Mouse (Mus musculus): ENCODE data around the gene Arsg. TPM values are rescaled to one million over a fixed set of nuclear protein-coding genes. Genes with fewer than 3 reads are reported as not detected.
A peak's percentile ranks its signal among the peaks of the same experiment; 100 is the strongest.

Gene Arsg
- polyA plus RNA-seq, 1 experiment, result 5.1 TPM

DNA sequence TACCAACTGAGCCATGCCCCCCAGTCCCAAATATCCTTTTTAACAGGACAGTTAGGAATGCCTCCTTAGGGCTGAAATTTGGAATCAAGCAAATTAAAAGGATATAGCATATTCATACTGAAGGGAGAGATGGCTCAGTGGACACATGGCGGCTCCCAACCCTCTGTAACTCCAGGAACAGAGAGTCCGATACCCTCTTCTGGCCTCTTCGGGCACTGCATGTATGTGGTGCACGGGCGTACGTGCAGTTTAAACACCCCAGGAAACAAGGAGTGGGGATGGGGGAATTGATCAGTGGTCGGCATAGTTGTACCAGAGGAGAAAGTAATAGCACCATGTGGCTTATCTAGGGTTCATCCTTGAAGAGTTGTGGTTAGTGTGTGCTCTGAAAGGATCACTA lies 28.6 kb upstream of the Arsg start:
- Histone ChIP-seq H3K27me3 (ENCODE audit: control insufficient read depth, insufficient read depth, low read length) (no peaks in the 10 kb centered on the region), H3K36me3 (ENCODE audit: control insufficient read depth, insufficient read depth, low read length) (0 out of 2 replicates have a peak, but pooled peaks cover 1% of the 10 kb centered on the region), H3K4me3 (ENCODE audit: extremely low read depth, insufficient read depth, insufficient read length) (no peak overlapping the region), H3K27ac (ENCODE audit: insufficient read depth, low read length) (no peak overlapping the region), H3K4me1 (ENCODE audit: control insufficient read depth, insufficient read depth, insufficient read length) (peaks cover 3% of the 10 kb centered on the region; the same call in 1 of the 2 replicates)
- DNase-seq (ENCODE audit: low read depth in 1 of 2, low spot score in 2 of 2), result peak in 1 of 2 experiments; percentile 26
- WGBS, result 66% methylated on average over 7 of the region's 7 CpGs
- TF ChIP-seq POLR2A (IDR thresholded peaks at IDR 0.05; ENCODE audit: low read depth, low read length) (no peak), CTCF (IDR thresholded peaks at IDR 0.05; ENCODE audit: extremely low read depth, insufficient read depth, insufficient read length, insufficient replicate concordance) (peak; percentile 16; the same call in 1 of the 2 replicates)

DNA sequence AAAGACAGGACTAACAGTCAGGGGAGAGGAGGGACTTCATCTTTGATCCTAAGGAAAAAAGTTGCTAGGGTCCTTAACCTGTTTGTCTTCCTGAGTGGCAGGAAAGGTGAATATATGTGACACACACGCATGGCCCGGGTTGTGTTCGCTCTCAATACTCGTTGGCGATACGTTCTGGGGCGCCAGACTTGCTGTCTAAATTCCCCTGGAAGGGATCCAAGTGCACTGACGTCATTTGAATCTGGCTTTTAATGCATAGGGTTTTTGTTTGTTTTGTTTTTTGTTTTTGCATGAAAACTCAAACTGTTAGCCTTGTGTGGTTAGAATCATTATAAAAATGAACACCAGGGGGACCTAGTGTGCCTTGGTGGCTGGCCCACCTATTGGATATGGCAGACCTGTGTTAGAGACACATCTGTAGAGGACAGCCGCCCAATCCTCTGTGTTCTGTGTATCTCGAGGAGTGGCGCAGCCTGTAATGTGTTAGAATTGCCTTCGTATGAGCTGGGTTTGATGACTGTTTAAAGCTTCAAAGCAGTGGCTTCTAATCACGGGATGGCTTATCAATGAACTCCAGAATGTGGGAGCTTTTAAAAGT lies 27.6 kb upstream of the Arsg start:
- H3K4me3 ChIP-seq (ENCODE audit: extremely low read depth, insufficient read depth, insufficient read length), result no peak overlapping the region
- 0 out of 2 replicates have a peak, but pooled peaks cover 1% of the 10 kb centered on the region for H3K36me3 ChIP-seq (ENCODE audit: control insufficient read depth, insufficient read depth, low read length)
- no peak for DNase-seq (ENCODE audit: low read depth in 1 of 2, low spot score in 2 of 2)
- no peak overlapping the region for H3K27ac ChIP-seq (ENCODE audit: insufficient read depth, low read length)
- H3K27me3 ChIP-seq (ENCODE audit: control insufficient read depth, insufficient read depth, low read length), result no peaks in the 10 kb centered on the region
- peaks cover 2% of the 10 kb centered on the region; the same call in 1 of the 2 replicates for H3K4me1 ChIP-seq (ENCODE audit: control insufficient read depth, insufficient read depth, insufficient read length)
- WGBS, result 57% methylated on average over 13 of the region's 13 CpGs
- TF ChIP-seq POLR2A (IDR thresholded peaks at IDR 0.05; ENCODE audit: low read depth, low read length) (no peak), CTCF (IDR thresholded peaks at IDR 0.05; ENCODE audit: extremely low read depth, insufficient read depth, insufficient read length, insufficient replicate concordance) (peak; percentile 43; the same call in 1 of the 2 replicates)

- WGBS, result 84% methylated on average over 11 of the region's 11 CpGs
- Histone ChIP-seq H3K4me1 (ENCODE audit: control insufficient read depth, insufficient read depth, insufficient read length) (no peaks in the 10 kb centered on the region), H3K4me3 (ENCODE audit: extremely low read depth, insufficient read depth, insufficient read length) (no peak overlapping the region), H3K27ac (ENCODE audit: insufficient read depth, low read length) (no peak overlapping the region), H3K36me3 (ENCODE audit: control insufficient read depth, insufficient read depth, low read length) (peaks cover 30% of the 10 kb centered on the region), H3K27me3 (ENCODE audit: control insufficient read depth, insufficient read depth, low read length) (no peaks in the 10 kb centered on the region)
- TF ChIP-seq CTCF (IDR thresholded peaks at IDR 0.05; ENCODE audit: extremely low read depth, insufficient read depth, insufficient read length, insufficient replicate concordance) (no peak), POLR2A (IDR thresholded peaks at IDR 0.05; ENCODE audit: low read depth, low read length) (no peak)
- DNase-seq (ENCODE audit: low read depth in 1 of 2, low spot score in 2 of 2), result no peak
These were observed 22.0 kb upstream of the Arsg start for GRCm38 (mm10) chr11:109451169-109451568.

- H3K27ac ChIP-seq (ENCODE audit: insufficient read depth, low read length), result no peak overlapping the region
- DNase-seq (ENCODE audit: low read depth in 1 of 2, low spot score in 2 of 2), result no peak
- 98% methylated on average over 5 of the region's 5 CpGs for WGBS
- peaks cover 37% of the 10 kb centered on the region for H3K36me3 ChIP-seq (ENCODE audit: control insufficient read depth, insufficient read depth, low read length)
- H3K27me3 ChIP-seq (ENCODE audit: control insufficient read depth, insufficient read depth, low read length), result no peaks in the 10 kb centered on the region
- H3K4me3 ChIP-seq (ENCODE audit: extremely low read depth, insufficient read depth, insufficient read length), result no peak overlapping the region
- TF ChIP-seq CTCF (IDR thresholded peaks at IDR 0.05; ENCODE audit: extremely low read depth, insufficient read depth, insufficient read length, insufficient replicate concordance), result no peak
- TF ChIP-seq POLR2A (IDR thresholded peaks at IDR 0.05; ENCODE audit: low read depth, low read length), result no peak
- no peaks in the 10 kb centered on the region for H3K4me1 ChIP-seq (ENCODE audit: control insufficient read depth, insufficient read depth, insufficient read length)
These were observed 16.9 kb upstream of the Arsg start for GRCm38 (mm10) chr11:109456261-109456660.

DNA sequence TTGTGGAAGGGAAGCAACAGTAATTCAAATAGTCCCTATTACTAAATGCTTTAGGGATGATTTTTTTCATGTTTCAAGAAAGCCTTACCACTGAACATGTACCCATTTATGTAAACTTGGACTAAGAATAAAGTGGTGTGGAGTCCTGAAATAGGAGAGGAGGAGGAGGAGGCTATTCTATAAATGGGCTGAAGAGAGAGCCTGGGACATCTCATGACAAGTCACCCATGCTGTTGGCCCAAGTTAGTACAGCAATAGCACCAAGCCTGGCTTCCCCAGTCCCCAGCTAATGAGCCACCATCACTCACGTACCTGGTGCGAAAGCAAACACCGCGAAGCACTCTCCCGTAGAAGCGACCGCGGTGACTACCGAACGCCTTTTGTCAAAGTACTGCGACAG lies 15.0 kb upstream of the Arsg start:
- Histone ChIP-seq H3K27ac (ENCODE audit: insufficient read depth, low read length) (no peak overlapping the region), H3K36me3 (ENCODE audit: control insufficient read depth, insufficient read depth, low read length) (peaks cover 36% of the 10 kb centered on the region), H3K4me3 (ENCODE audit: extremely low read depth, insufficient read depth, insufficient read length) (no peak overlapping the region), H3K27me3 (ENCODE audit: control insufficient read depth, insufficient read depth, low read length) (no peaks in the 10 kb centered on the region), H3K4me1 (ENCODE audit: control insufficient read depth, insufficient read depth, insufficient read length) (no peaks in the 10 kb centered on the region)
- no peak for TF ChIP-seq POLR2A (IDR thresholded peaks at IDR 0.05; ENCODE audit: low read depth, low read length)
- TF ChIP-seq CTCF (IDR thresholded peaks at IDR 0.05; ENCODE audit: extremely low read depth, insufficient read depth, insufficient read length, insufficient replicate concordance), result no peak
- WGBS, result 97% methylated on average over 11 of the region's 11 CpGs
- DNase-seq (ENCODE audit: low read depth in 1 of 2, low spot score in 2 of 2), result no peak

DNA sequence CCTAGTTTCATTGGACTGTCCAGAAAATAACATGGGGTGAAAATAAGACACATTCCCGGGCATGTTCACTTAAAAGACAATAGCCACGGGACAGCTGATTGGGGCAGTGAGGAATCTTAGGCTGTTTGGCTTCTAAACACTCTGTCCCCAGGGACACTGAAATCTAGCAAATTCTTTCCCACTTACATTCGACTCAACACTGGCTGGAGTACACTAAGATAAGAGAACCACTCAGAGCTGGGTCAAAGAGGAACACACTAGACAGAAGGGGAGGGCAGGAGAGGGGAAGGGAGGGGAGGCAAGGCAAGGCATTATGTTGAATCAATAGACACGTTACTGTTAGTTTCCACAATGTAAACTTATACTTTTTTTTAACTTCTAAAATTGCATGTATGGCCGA lies 12.6 kb upstream of the Arsg start:
- Histone ChIP-seq H3K36me3 (ENCODE audit: control insufficient read depth, insufficient read depth, low read length) (peaks cover 23% of the 10 kb centered on the region), H3K27ac (ENCODE audit: insufficient read depth, low read length) (no peak overlapping the region), H3K4me3 (ENCODE audit: extremely low read depth, insufficient read depth, insufficient read length) (no peak overlapping the region), H3K4me1 (ENCODE audit: control insufficient read depth, insufficient read depth, insufficient read length) (no peaks in the 10 kb centered on the region), H3K27me3 (ENCODE audit: control insufficient read depth, insufficient read depth, low read length) (no peaks in the 10 kb centered on the region)
- DNase-seq (ENCODE audit: low read depth in 1 of 2, low spot score in 2 of 2), result no peak
- no peak for TF ChIP-seq POLR2A (IDR thresholded peaks at IDR 0.05; ENCODE audit: low read depth, low read length)
- no peak for TF ChIP-seq CTCF (IDR thresholded peaks at IDR 0.05; ENCODE audit: extremely low read depth, insufficient read depth, insufficient read length, insufficient replicate concordance)
- 73% methylated on average over 5 of the region's 5 CpGs for WGBS

- H3K27me3 ChIP-seq (ENCODE audit: control insufficient read depth, insufficient read depth, low read length), result no peaks in the 10 kb centered on the region
- TF ChIP-seq CTCF (IDR thresholded peaks at IDR 0.05; ENCODE audit: extremely low read depth, insufficient read depth, insufficient read length, insufficient replicate concordance) (no peak), POLR2A (IDR thresholded peaks at IDR 0.05; ENCODE audit: low read depth, low read length) (no peak)
- WGBS, result 78% methylated on average over 4 of the region's 4 CpGs
- no peak for DNase-seq (ENCODE audit: low read depth in 1 of 2, low spot score in 2 of 2)
- peaks cover 8% of the 10 kb centered on the region; the same call in 1 of the 2 replicates for H3K4me1 ChIP-seq (ENCODE audit: control insufficient read depth, insufficient read depth, insufficient read length)
- H3K4me3 ChIP-seq (ENCODE audit: extremely low read depth, insufficient read depth, insufficient read length), result no peak overlapping the region
- no peak overlapping the region for H3K27ac ChIP-seq (ENCODE audit: insufficient read depth, low read length)
- peaks cover 10% of the 10 kb centered on the region for H3K36me3 ChIP-seq (ENCODE audit: control insufficient read depth, insufficient read depth, low read length)
These were observed 8.1 kb upstream of the Arsg start for GRCm38 (mm10) chr11:109465068-109465467.

Measured in spleen, adult 2 months (tissue).